Mouse (Mus musculus) liver, embryonic 14.5 days (tissue): ENCODE data around the gene Nup85. TPM values are rescaled to one million over a fixed set of nuclear protein-coding genes. Genes with fewer than 3 reads are reported as not detected.

Source experiments
- ATAC-seq: fragments of 200-750 bp; cut with Nextera tagmentation; 2 replicates; pipeline ENCODE4 v1.8.0; 2017; ENCODE audit warnings: moderate number of reproducible peaks, mild to moderate bottlenecking, moderate library complexity; ENCODE audit not compliant: insufficient read depth
- DNase-seq, 3 experiments: peaks; one replicate each; pipeline ENCODE4 v3.0.0-alpha.2; 2012 to 2013; ENCODE audit warnings: low read depth in 3 of 3, low spot score in 3 of 3
- H3K27ac ChIP-seq: fragments of 300-500 bp; sonication (generic); 2 replicates; pipeline ENCODE4 v1.5.1; 2014; ENCODE audit warnings: moderate library complexity, mild to moderate bottlenecking, control low read depth, inconsistent platforms
- H3K27me3 ChIP-seq: fragments of 300-500 bp; sonication (generic); 2 replicates; pipeline ENCODE4 v1.6.1; 2014; ENCODE audit warnings: mild to moderate bottlenecking, low read length, moderate library complexity; ENCODE audit not compliant: control insufficient read depth, insufficient read depth
- H3K36me3 ChIP-seq: fragments of 300-500 bp; sonication (generic); replicated peaks from 2 replicates; pipeline ENCODE4 v1.6.1; 2014; ENCODE audit warnings: low read depth; ENCODE audit not compliant: control insufficient read depth, insufficient read depth
- H3K4me1 ChIP-seq, 2 experiments: fragments of 200-500 bp in 1 of 2; fragments of 300-500 bp in 1 of 2; sonication (generic) in 1 of 2; replicated peaks; 2 replicates each; pipeline ENCODE4 v1.6.1; 2012 to 2014; ENCODE audit warnings: antibody characterized with exemption in 1 of 2, inconsistent platforms in 1 of 2, low read length in 1 of 2; ENCODE audit not compliant: control insufficient read depth in 2 of 2, insufficient read depth in 2 of 2
- H3K4me2 ChIP-seq: fragments of 300-500 bp; sonication (generic); 2 replicates; pipeline ENCODE4 v1.6.1; 2014; ENCODE audit warnings: low read depth, mild to moderate bottlenecking, control low read depth, moderate library complexity
- H3K4me3 ChIP-seq, 2 experiments: fragments of 200-500 bp in 1 of 2; fragments of 300-500 bp in 1 of 2; sonication (generic) in 1 of 2; 2 replicates each; pipeline ENCODE4 v1.5.1; 2012 to 2014; ENCODE audit warnings: low read depth in 2 of 2, low read length in 2 of 2, mild to moderate bottlenecking in 2 of 2, control low read depth in 1 of 2, inconsistent platforms in 1 of 2, moderate library complexity in 1 of 2; ENCODE audit not compliant: insufficient read depth in 1 of 2
- H3K9ac ChIP-seq: fragments of 300-500 bp; sonication (generic); replicated peaks from 2 replicates; pipeline ENCODE4 v1.6.1; 2014; ENCODE audit warnings: mild to moderate bottlenecking, control low read depth, moderate library complexity
- H3K9me3 ChIP-seq: fragments of 300-500 bp; sonication (generic); 2 replicates; pipeline ENCODE4 v1.6.1; 2016; ENCODE audit warnings: low read length, mixed read lengths; ENCODE audit not compliant: control insufficient read depth
- CTCF ChIP-seq: IDR thresholded peaks from 2 replicates; pipeline ENCODE4 v1.5.1; 2016; ENCODE audit warnings: antibody characterized with exemption, low read depth, control low read depth
- EP300 ChIP-seq: IDR thresholded peaks from 2 replicates; pipeline ENCODE4 v1.6.1; 2016; ENCODE audit warnings: antibody characterized with exemption, low read depth
- WGBS: fragments of 180-500 bp; shearing (Covaris S2); extraction: QIAGEN DNeasy Blood & Tissue Kit; methylation state at CpG from one replicate; pipeline ENCODE4 v1.1.7; 2014; ENCODE audit not compliant: insufficient replicate concordance; 5-methylcytosine and 5-hydroxymethylcytosine counted together
- polyA plus RNA-seq, 2 experiments: library from polyadenylated mRNA; depleted of rRNA in 1 of 2; stranded (reverse) in 1 of 2; unstranded in 1 of 2; fragments of >200 nt; fragmentation: Nextera tagmentation in 1 of 2; extraction: Ambion mirVana in 1 of 2; gene quantifications; 2 replicates each; pipeline versions ENCODE4 v1.2.1 to v1.2.3; 2012 to 2014

Gene Nup85
- polyA plus RNA-seq, 2 experiments, result 109 to 118 TPM

DNA sequence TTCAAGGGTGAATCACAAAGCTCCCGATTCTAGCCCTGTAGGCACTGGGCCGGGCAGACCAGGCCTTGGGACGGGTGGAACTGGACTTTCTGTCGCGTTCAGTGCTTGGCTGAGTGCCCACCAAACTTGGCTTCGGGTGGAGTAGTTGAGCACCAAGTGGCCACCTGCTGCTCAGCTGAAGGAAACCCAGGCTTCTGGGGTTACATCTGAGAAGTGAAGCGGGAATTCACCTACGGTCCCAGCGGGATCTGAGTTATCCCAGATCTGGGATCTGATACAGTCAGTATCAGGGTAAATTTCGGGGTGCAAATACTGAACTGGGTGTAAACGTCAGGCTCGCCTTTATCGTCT lies 47.8 kb downstream of the Nup85 start:
- no peaks in the 10 kb centered on the region for H3K9me3 ChIP-seq
- H3K4me2 ChIP-seq, result peak overlapping the region; percentile 90
- no peaks in the 10 kb centered on the region for H3K27me3 ChIP-seq
- peak; percentile 27; the same call in 1 of the 2 replicates for ATAC-seq
- H3K4me3 ChIP-seq, result peak overlapping the region; percentile 75 to 82
- H3K4me1 ChIP-seq, result peaks cover 8 to 12% of the 10 kb centered on the region in 2 experiments
- TF ChIP-seq EP300 (no peak), CTCF (0 out of 2 replicates have a peak, but pooled peaks have one; percentile 16)
- peak in 1 of 3 experiments; percentile 31 for DNase-seq
- peak overlapping the region; percentile 81 for H3K9ac ChIP-seq
- peaks cover 23% of the 10 kb centered on the region for H3K36me3 ChIP-seq
- 1% methylated on average over 13 of the region's 13 CpGs for WGBS
- H3K27ac ChIP-seq, result peak overlapping the region; percentile 53

- WGBS, result under 1% methylated on average over 71 of the region's 80 CpGs
- Histone ChIP-seq H3K9ac (peak within 1 kb of the TSS; percentile 81), H3K36me3 (peaks cover 18% of the 10 kb centered on the region), H3K9me3 (no peaks in the 10 kb centered on the region), H3K4me3 (peak within 1 kb of the TSS; percentile 75 to 82), H3K27me3 (no peaks in the 10 kb centered on the region), H3K4me2 (peak within 1 kb of the TSS; percentile 90), H3K27ac (peak within 1 kb of the TSS; percentile 92), H3K4me1 (peaks cover 8 to 12% of the 10 kb centered on the region in 2 experiments)
- DNase-seq (peak; percentile 80 to 88 (median 80)), ATAC-seq (peak; percentile 89)
- TF ChIP-seq CTCF (peak; percentile 37), EP300 (no peak)
Measured at GRCm38 (mm10) chr11:115612410-115613137, 48.3 kb downstream of the Nup85 start, which contains the start of gene Mif4gd. Mif4gd (minus strand) TSS chr11:115612969.

DNA sequence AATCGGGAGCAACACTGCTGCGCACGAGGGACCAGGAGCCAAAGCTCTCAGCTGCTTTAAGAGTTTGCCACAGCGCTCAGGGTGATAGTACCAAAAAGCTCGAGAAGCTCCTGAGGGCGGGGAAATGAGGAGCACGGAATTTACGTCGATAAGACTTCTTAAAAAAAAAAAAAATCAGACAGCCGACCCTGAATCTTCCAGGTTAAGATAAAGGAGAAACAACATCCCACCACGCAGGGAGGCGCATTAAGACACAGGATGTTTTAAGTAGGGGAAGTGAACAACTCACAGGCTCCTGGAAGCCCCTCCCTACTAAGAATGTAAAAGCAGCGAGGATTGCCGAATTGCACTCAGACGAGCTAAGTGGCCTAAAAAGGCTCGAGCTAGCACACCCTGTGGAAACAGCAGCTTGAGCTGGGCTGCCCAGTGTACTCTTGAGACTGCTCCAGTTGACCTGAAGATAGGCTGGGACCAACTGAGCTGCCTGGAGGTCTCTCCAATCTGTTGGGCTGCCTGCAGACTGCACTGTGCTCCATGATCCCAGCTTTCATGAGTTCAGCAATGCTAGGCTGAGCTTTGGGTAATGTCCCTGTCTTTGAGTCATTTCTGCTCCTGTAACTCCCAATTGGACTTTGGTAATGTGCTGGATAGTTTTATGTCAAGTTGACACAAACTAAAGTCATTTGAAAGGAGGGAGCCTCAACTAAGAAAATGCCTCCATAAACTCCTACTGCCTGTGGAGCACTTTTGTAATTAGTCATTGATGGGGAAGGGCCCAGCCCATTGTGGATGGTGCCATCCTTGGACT lies 49.1 kb downstream of the Nup85 start:
- Histone ChIP-seq H3K27me3 (no peaks in the 10 kb centered on the region), H3K4me3 (peak overlapping the region; percentile 72 to 75), H3K9me3 (no peaks in the 10 kb centered on the region), H3K4me1 (peaks cover 8 to 12% of the 10 kb centered on the region in 2 experiments), H3K27ac (peak overlapping the region; percentile 92), H3K36me3 (peaks cover 13% of the 10 kb centered on the region), H3K4me2 (peak overlapping the region; percentile 90), H3K9ac (peak overlapping the region; percentile 81)
- WGBS, result 0% methylated on average over 16 of the region's 16 CpGs
- ATAC-seq, result peak; percentile 39
- no peak for DNase-seq
- TF ChIP-seq EP300 (no peak), CTCF (no peak)

DNA sequence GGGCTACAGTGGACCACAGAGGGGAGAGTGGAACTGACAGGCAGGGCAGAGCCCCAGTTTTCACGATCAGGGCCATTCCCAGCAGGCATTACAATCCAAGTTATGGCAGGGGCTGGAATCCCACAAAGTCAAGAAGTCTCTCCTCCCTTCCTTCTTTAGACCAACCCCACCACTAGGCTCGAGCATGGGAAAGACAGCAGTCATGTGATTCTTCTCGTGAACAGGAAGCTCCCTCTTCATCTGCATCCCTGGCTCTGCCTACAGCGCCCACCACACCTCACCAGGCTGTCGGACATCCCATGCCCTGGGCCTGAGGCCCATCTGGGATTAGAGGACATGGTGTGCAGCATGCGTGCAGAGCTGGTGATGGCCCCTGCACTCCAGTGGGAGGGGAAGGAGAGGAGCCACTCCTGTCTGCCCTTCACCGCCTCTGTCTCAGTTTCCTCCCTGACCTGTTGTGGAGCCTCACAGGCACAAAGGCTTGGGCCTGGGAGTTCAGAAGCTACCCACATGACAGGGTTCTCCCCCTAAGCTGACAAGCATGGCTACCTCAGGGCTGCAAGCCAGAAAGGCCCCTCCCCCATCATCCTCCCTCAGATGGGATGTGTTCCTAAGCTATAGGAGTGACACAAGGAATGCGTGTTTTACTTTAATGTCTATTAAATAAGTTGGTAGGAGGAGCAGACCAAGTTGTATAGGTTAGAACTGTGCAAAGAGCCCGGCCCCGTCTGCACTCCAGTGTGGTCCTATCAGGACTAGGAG lies 50.3 kb downstream of the Nup85 start:
- no peak for DNase-seq
- no peak overlapping the region for H3K9ac ChIP-seq
- ATAC-seq, result no peak
- H3K4me2 ChIP-seq, result no peak overlapping the region
- H3K4me3 ChIP-seq, result no peak overlapping the region
- peaks cover 2% of the 10 kb centered on the region for H3K36me3 ChIP-seq
- TF ChIP-seq EP300, result no peak
- no peak for TF ChIP-seq CTCF
- no peaks in the 10 kb centered on the region for H3K9me3 ChIP-seq
- H3K27ac ChIP-seq, result no peak overlapping the region
- H3K4me1 ChIP-seq, result peaks cover 8 to 12% of the 10 kb centered on the region in 2 experiments
- WGBS, result 75% methylated on average over 10 of the region's 10 CpGs
- no peaks in the 10 kb centered on the region for H3K27me3 ChIP-seq
